Mouse (Mus musculus): ENCODE measurements around the gene Mipol1. TPM values are rescaled to one million over a fixed set of nuclear protein-coding genes. Genes with fewer than 3 reads are reported as not detected.

Gene Mipol1
- 5.5 TPM for polyA plus RNA-seq (2015; fragmentation: Illumina TruSeq; extraction: RNeasy Lipid Tissue Mini Kit (QIAGEN cat#74804); ENCODE audit: low read depth, low replicate concordance)

DNA sequence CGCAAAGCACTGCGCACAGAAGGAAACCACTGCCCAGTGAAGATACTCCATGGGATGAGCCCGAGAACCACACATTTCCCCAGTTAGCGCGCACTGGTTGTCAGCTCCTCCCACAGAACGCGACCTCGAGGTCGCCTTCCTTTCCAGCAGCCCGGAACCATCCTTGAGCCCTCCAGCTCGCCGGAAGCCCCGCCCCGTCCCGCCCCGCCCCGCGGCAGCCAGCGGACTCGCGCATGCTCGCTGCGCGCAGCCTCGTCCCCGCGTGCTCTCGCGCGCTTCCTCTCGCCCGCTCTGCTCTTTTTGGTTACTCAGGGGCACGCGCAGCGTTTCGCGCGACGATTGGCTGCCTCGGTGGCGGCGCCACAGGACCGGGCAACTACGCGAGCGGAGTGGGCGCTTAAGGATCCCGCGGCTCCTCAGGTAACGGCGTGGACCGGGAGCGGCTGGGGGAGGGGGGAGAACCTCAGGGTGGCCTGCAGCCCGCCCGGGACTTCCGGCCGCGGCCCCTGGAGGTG lies at the start of gene Mipol1, which contains the start of gene Prps1l3:
Gene Mipol1 (plus strand): TSS at position 236 of the 515 bp plus-strand sequence.
Gene Prps1l3 (plus strand): TSS at position 221 of the 515 bp plus-strand sequence.

DNA sequence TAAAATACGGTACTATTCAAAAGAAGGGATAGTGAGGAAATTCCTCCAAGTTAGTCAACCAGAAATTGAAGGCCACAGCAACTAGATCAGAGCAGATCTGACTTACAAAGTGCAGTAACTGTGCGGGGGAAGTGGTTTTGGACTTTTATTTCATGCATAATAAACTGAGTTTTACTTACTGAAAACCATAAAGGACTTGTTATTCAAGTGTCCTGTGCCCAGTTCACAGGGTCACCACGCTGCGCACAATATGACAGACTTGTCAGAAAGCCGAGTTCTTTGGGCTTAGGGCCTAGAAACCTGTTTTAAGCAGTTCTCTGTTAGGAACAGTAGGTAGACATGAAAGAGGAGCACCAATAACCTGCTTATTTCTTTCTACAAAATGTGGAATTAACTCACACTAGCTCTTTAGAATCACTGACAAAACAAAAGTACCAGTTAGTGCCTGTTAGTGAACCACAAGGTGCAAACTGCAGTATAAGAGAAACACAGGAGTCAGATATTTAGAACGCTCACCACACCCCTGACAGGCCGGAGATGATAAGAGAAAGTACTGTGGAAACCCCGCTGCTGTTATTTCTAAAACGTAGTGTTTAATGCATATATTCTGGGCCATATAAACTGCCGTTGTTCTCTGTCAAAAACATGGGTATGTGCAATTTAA lies 32.7 kb upstream of the Mipol1 start, which contains the start of gene Slc25a21:
Gene Slc25a21 (minus strand): TSS at position 110 of the 664 bp plus-strand sequence.

Other genes with a start within 250 kb of the Mipol1 start
- 0.36 TPM for gene Slc25a21, start 33.0 kb upstream of the Mipol1 start, polyA plus RNA-seq (2015; fragmentation: Illumina TruSeq; extraction: RNeasy Lipid Tissue Mini Kit (QIAGEN cat#74804); ENCODE audit: low read depth, low replicate concordance)
- gene Prps1l3, start within 50 bp of the Mipol1 start, polyA plus RNA-seq (2015; fragmentation: Illumina TruSeq; extraction: RNeasy Lipid Tissue Mini Kit (QIAGEN cat#74804); ENCODE audit: low read depth, low replicate concordance) = 15.6 TPM

Measured in brain, adult 10 weeks (tissue).